12 mouse cellular contexts compared by ENCODE assay signal in genomic region chr5:23990001-23990400, GRCm38 (mm10).
"Had no signal": no experiment of that assay in that cellular context is flagged by ENCODE, and none has a peak within 500 bp of the region (broad histone marks: within the 10 kb centered on the region; RNA-seq: fewer than 3 reads in every experiment).

No protein-coding gene starts in this region.

- H3K9ac ChIP-seq: limb, embryonic 13.5 days; liver, embryonic 14.5 days; neural tube, embryonic 15.5 days had no signal

- H3K27me3 ChIP-seq: limb, embryonic 13.5 days; neural tube, embryonic 15.5 days had no signal

- H3K4me2 ChIP-seq: limb, embryonic 13.5 days; neural tube, embryonic 15.5 days had no signal

- DNase-seq: kidney, adult 9 months; kidney, postnatal 36 days; layer of hippocampus, adult 9-11 months; layer of hippocampus, postnatal 36 days; midbrain, embryonic 14.5 days; right cerebral cortex, adult 18-20 months; right cerebral cortex, postnatal 25 days; thymus, postnatal 4 days had no signal

- H3K4me3 ChIP-seq: limb, embryonic 13.5 days; neural tube, embryonic 15.5 days had no signal

- H3K27ac ChIP-seq: kidney, postnatal 0 days; limb, embryonic 13.5 days; liver, embryonic 14.5 days; neural tube, embryonic 15.5 days had no signal

- H3K9me3 ChIP-seq: limb, embryonic 13.5 days; neural tube, embryonic 15.5 days had no signal
